Mouse (Mus musculus) stomach, postnatal 0 days (tissue): ENCODE results near the gene Fgf22.

Experiments
- CTCF ChIP-seq: IDR thresholded peaks from 2 replicates; pipeline ENCODE4 v1.5.1; 2016; ENCODE audit warnings: antibody characterized with exemption, low read depth, mild to moderate bottlenecking, moderate library complexity
- EP300 ChIP-seq: optimal IDR thresholded peaks from 2 replicates; pipeline ENCODE3; 2016; ENCODE audit warnings: antibody characterized with exemption

GRCm38 (mm10) chr10:79726090-79726489 is 28.8 kb upstream of the Fgf22 start:
- no peak for TF ChIP-seq EP300
- peak; percentile 69 for TF ChIP-seq CTCF
